Comparison of ENCODE assay signal across 24 mouse cellular contexts in genomic region chr6:131298531-131298930, GRCm38 (mm10). TPM values are rescaled to one million over a fixed set of nuclear protein-coding genes. Genes with fewer than 3 reads are reported as not detected.
DNase-seq lines count a peak whose midpoint lies in the region; ATAC-seq and TF ChIP-seq lines count a peak whose summit lies in the region.
"Had no signal": no experiment of that assay in that cellular context is flagged by ENCODE, and none has a peak within 500 bp of the region (broad histone marks: within the 10 kb centered on the region; RNA-seq: fewer than 3 reads in every experiment).

No protein-coding gene starts in this region.

- H3K36me3 ChIP-seq in MEL (ENCODE audit: control insufficient read depth in 1 of 2, insufficient read depth in 2 of 2, low read length in 2 of 2): peaks cover 0 to 9% of the 10 kb centered on the region in 2 experiments; a peak in 2 of 4 replicates
- H3K36me3 ChIP-seq: embryonic facial prominence, embryonic 12.5 days; forebrain, embryonic 15.5 days; G1E; heart, embryonic 10.5 days; hindbrain, embryonic 13.5 days had no signal

- TF ChIP-seq POLR2A in MEL (IDR thresholded peaks at IDR 0.05; ENCODE audit: control insufficient read depth in 1 of 2, insufficient read depth in 1 of 2, low read depth in 1 of 2, low read length in 2 of 2, poor library complexity in 1 of 2): no peak

- TF ChIP-seq CTCF in MEL (IDR thresholded peaks at IDR 0.05 in 2 of 3, conservative IDR thresholded peaks at IDR 0.05 in 1 of 3; ENCODE audit: control insufficient read depth in 1 of 3, insufficient read depth in 1 of 3, low read depth in 2 of 3, low read length in 3 of 3, poor library complexity in 1 of 3, severe bottlenecking in 1 of 3): no peak

- H3K27me3 ChIP-seq in MEL (ENCODE audit: control insufficient read depth in 1 of 2, insufficient read depth in 2 of 2, low read length in 2 of 2): no peaks in the 10 kb centered on the region; a peak in 1 of 4 replicates
- H3K27me3 ChIP-seq: embryonic facial prominence, embryonic 12.5 days; forebrain, embryonic 15.5 days had no signal

- H3K9ac ChIP-seq in MEL (ENCODE audit: control insufficient read depth, low read depth, low read length, poor library complexity, severe bottlenecking): no peak overlapping the region
- H3K9ac ChIP-seq: embryonic facial prominence, embryonic 12.5 days; forebrain, embryonic 15.5 days; hindbrain, embryonic 13.5 days had no signal

- no peak for TF ChIP-seq RAD21 in MEL (IDR thresholded peaks at IDR 0.05; ENCODE audit: low read depth, low read length)

- H3K4me3 ChIP-seq in MEL (ENCODE audit: control insufficient read depth in 1 of 2, insufficient read depth in 1 of 2, low read depth in 2 of 2, low read length in 2 of 2): no peak overlapping the region
- H3K4me3 ChIP-seq: embryonic facial prominence, embryonic 12.5 days; forebrain, embryonic 15.5 days; heart, embryonic 10.5 days; hindbrain, embryonic 13.5 days had no signal

- ATAC-seq in common myeloid progenitor, adult 5-6 weeks (replicated peaks; ENCODE audit: low read depth, poor library complexity, severe bottlenecking): peak; percentile 82
- ATAC-seq in hematopoietic stem cell, adult 5-6 weeks (replicated peaks in 1 of 2; ENCODE audit: insufficient read depth in 1 of 2, low FRiP score in 2 of 2, low TSS enrichment in 1 of 2, low read depth in 1 of 2, poor library complexity in 2 of 2, severe bottlenecking in 2 of 2): peak; percentile 36 to 49; a peak in 3 of 4 replicates
- ATAC-seq: CD4-positive, CD25-positive, alpha-beta regulatory T cell, adult 4 months; forebrain, embryonic 15.5 days; intestine, embryonic 16.5 days had no signal

- no peaks in the 10 kb centered on the region for H3K9me3 ChIP-seq in MEL (replicated peaks; ENCODE audit: insufficient read depth, low read length)
- H3K9me3 ChIP-seq: embryonic facial prominence, embryonic 12.5 days; forebrain, embryonic 15.5 days; G1E; heart, embryonic 10.5 days; hindbrain, embryonic 13.5 days had no signal

- H3K4me1 ChIP-seq in MEL (ENCODE audit: control insufficient read depth in 1 of 2, insufficient read depth in 2 of 2, low read length in 2 of 2): peaks cover 0 to 2% of the 10 kb centered on the region in 2 experiments; a peak in 2 of 4 replicates
- H3K4me1 ChIP-seq: embryonic facial prominence, embryonic 12.5 days; heart, embryonic 10.5 days; hindbrain, embryonic 13.5 days had no signal

- no peak for TF ChIP-seq EP300 in MEL (IDR thresholded peaks at IDR 0.05; ENCODE audit: low read depth in 1 of 2, low read length in 2 of 2)

- no peaks in the 10 kb centered on the region for H3K79me2 ChIP-seq in MEL (ENCODE audit: control insufficient read depth, insufficient read depth, low read length, poor library complexity)

- no peak overlapping the region for H3K27ac ChIP-seq in MEL (ENCODE audit: control insufficient read depth, low read depth, low read length)
- H3K27ac ChIP-seq: embryonic facial prominence, embryonic 12.5 days; forebrain, embryonic 15.5 days; heart, embryonic 10.5 days; hindbrain, embryonic 13.5 days had no signal

- peak; percentile 72 for DNase-seq in 3134 (ENCODE audit: extremely low read depth, insufficient read length, low spot score)
- peak; percentile 21 for DNase-seq in MEL (ENCODE audit: low read depth, low spot score)
- no peak for DNase-seq in frontal cortex, postnatal 25 days (ENCODE audit: low spot score in 2 of 2)
- no peak for DNase-seq in yolk sac, embryonic 10.5 days (ENCODE audit: low spot score)
- no peak for DNase-seq in heart, adult 11 months
- no peak for DNase-seq in cerebellum, adult 8-10 months
- DNase-seq: adrenal gland, adult 8-10 months; adrenal gland, postnatal 36 days; cerebellum, adult 2 months; cerebellum, postnatal 14 days; gastrocnemius, postnatal 14 days; heart, adult 18-20 months; heart, postnatal 10 days; heart, postnatal 4 days; kidney, adult 2 months had no signal

TF ChIP-seq in MEL, 35 proteins besides CTCF, POLR2A, EP300 and RAD21:
- TF ChIP-seq MAZ (IDR thresholded peaks at IDR 0.05; ENCODE audit: low read depth, low read length): no peak
- no peak for TF ChIP-seq ETS1 (IDR thresholded peaks at IDR 0.05; ENCODE audit: low read depth, low read length)
- TF ChIP-seq NELFE (IDR thresholded peaks at IDR 0.05; ENCODE audit: low read depth, low read length): no peak

RNA-seq across cellular contexts. Expression of gene Magohb, which starts 5.5 kb away (rescaled TPM):
- total RNA-seq in MEL (2012; rRNA removed): 34.4 and 38.2 TPM in 2 replicates
- polyA plus RNA-seq in MEL (2012; ENCODE audit: insufficient read depth in 1 of 2, insufficient read length in 2 of 2, low read depth in 1 of 2, low replicate concordance in 2 of 2, missing spikeins in 1 of 2): 10 to 100 TPM in 1 of 2 experiments, not detected in 1; 31.4 TPM
- 53.5 and 63.6 TPM in 2 replicates for total RNA-seq in common myeloid progenitor, adult 5-6 weeks (2017)
- total RNA-seq in hematopoietic stem cell, adult 5-6 weeks (2017): 23.7 and 47.0 TPM in 2 replicates
- total RNA-seq: G1E had no signal
- polyA plus RNA-seq: G1E had no signal

RNA-seq across cellular contexts. Expression of gene Klra2, which starts 51.4 kb away (rescaled TPM):
- not detected in 2 replicates for total RNA-seq in MEL (2012; rRNA removed)
- not detected for polyA plus RNA-seq in MEL (2012; ENCODE audit: insufficient read depth in 1 of 2, insufficient read length in 2 of 2, low read depth in 1 of 2, low replicate concordance in 2 of 2, missing spikeins in 1 of 2)
- total RNA-seq in common myeloid progenitor, adult 5-6 weeks (2017): 0.55 TPM in 1 of 2 replicates, not detected in the other
- 3.6 and 9.0 TPM in 2 replicates for total RNA-seq in hematopoietic stem cell, adult 5-6 weeks (2017)
- total RNA-seq: gastrocnemius, postnatal 14 days; heart, postnatal 10 days had no signal
- polyA plus RNA-seq: embryonic facial prominence, embryonic 12.5 days; forebrain, embryonic 15.5 days; G1E; heart, embryonic 10.5 days; hindbrain, embryonic 13.5 days had no signal

RNA-seq across cellular contexts. Expression of gene Styk1, which starts 54.9 kb away (rescaled TPM):
- total RNA-seq in MEL (2012; rRNA removed): 0.12 and 0.20 TPM in 2 replicates
- under 1 TPM in 1 of 2 experiments, not detected in 1; 0.11 TPM for polyA plus RNA-seq in MEL (2012; ENCODE audit: insufficient read depth in 1 of 2, insufficient read length in 2 of 2, low read depth in 1 of 2, low replicate concordance in 2 of 2, missing spikeins in 1 of 2)
- total RNA-seq in common myeloid progenitor, adult 5-6 weeks (2017): 0.09 and 0.29 TPM in 2 replicates
- 1.1 TPM in 1 of 2 replicates, not detected in the other for total RNA-seq in hematopoietic stem cell, adult 5-6 weeks (2017)
- polyA plus RNA-seq: CD4-positive, CD25-positive, alpha-beta regulatory T cell, adult 4 months; G1E had no signal

Comparison
In these comparisons a context has a peak if more than half of its experiments do, and no peak if none do; other contexts are left out.
1. DNase-seq: peak in 3134 (single experiment) and MEL (single experiment); none in frontal cortex, postnatal 25 days (0 of 2), yolk sac, embryonic 10.5 days (single experiment), heart, adult 11 months (single experiment) and cerebellum, adult 8-10 months (single experiment).